ENCODE assay signal across 8 mouse cellular contexts in the genomic region with DNA sequence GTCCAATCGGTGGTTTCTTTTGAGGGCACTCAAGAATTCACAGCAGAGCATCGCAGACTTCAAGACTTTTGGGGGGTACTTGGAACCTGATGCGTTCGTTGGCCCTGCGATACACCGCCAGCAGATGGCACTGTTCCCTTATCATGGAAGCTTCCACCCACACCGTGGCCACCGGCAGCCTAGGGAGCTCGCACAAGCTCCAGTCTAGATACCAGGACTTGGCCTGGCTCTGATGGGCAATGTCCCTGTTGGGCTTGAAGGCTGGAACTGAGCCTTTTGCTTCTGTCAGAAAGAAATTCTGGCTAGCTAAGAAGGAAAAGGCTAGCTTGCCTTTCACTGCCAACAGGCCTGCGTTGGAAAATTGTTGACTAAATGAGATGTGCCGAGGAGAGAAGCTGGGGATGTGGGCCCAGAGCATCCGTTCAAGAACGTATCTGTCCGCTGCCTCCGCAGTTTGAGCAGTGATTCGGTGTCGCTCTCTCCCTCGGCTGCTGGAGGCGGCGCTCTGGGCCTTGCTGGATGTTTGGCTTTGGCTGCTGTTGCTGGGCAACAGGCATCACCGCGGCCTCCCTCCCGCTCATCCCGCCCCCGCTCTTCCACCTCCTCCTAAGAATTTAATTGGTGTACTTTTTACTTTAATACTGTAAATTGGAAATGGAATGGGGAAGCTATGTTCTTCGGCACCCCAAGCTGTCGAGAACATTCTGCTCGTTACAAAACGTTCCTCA. TPM values are rescaled to one million over a fixed set of nuclear protein-coding genes. Genes with fewer than 3 reads are reported as not detected.
DNase-seq lines count a peak whose midpoint lies in the region; ATAC-seq and TF ChIP-seq lines count a peak whose summit lies in the region.

A gene (minus strand): TSS at position 512 of the 728 bp plus-strand sequence.

- ATAC-seq in forebrain, embryonic 16.5 days, result peak; percentile 89
- peak; percentile 62; the same call in 1 of the 2 replicates for ATAC-seq in neutrophil, adult 5-6 weeks (ENCODE audit: extremely low read depth, insufficient number of reproducible peaks, low FRiP score, poor library complexity, severe bottlenecking)

- in situ Hi-C loops in ES-E14 (cut with MboI; ENCODE audit: low sequenced_read_pairs in 2 of 2, unreplicated experiment in 2 of 2), result no loop called here

- no peaks in the 10 kb centered on the region for H3K36me3 ChIP-seq in ES-E14 (ENCODE audit: control insufficient read depth, insufficient read depth, low read length, poor library complexity, severe bottlenecking)
- no peaks in the 10 kb centered on the region for H3K36me3 ChIP-seq in forebrain, embryonic 16.5 days (ENCODE audit: control insufficient read depth, insufficient read depth)

- no peak within 1 kb of the TSS for H3K27ac ChIP-seq in ES-E14 (ENCODE audit: insufficient read depth, low read depth, low read length, poor library complexity, severe bottlenecking)
- peak within 1 kb of the TSS; percentile 41; the same call in 1 of the 2 replicates for H3K27ac ChIP-seq in forebrain, embryonic 16.5 days (ENCODE audit: low read length)
- H3K27ac ChIP-seq in layer of hippocampus, adult 2 months, result peak within 1 kb of the TSS; percentile 97

- intact Hi-C loops in heart, postnatal 36 days (cut with DNase I), result loop anchor here (1.0 to 10.0 kb wide), 7 partner anchors 41 to 385 kb away; a partner anchor contains a TSS

- TF ChIP-seq CTCF in layer of hippocampus, adult 2 months (conservative IDR thresholded peaks at IDR 0.05), result peak; percentile 94
- peak; percentile 97 for TF ChIP-seq CTCF in lung, adult 2 months (IDR thresholded peaks at IDR 0.05; ENCODE audit: insufficient read depth, low read length)

- peaks cover 12% of the 10 kb centered on the region for H3K27me3 ChIP-seq in forebrain, embryonic 16.5 days (replicated peaks; ENCODE audit: control insufficient read depth, insufficient read depth, low read length)

- TF ChIP-seq POLR2A in lung, adult 2 months (IDR thresholded peaks at IDR 0.05; ENCODE audit: borderline replicate concordance, extremely low read depth, low read depth, low read length), result no peak

- H3K9me3 ChIP-seq in ES-E14 (ENCODE audit: control insufficient read depth, insufficient read depth, low read depth, low read length), result no peaks in the 10 kb centered on the region
- H3K9me3 ChIP-seq in forebrain, embryonic 16.5 days (ENCODE audit: control insufficient read depth, low read length), result no peaks in the 10 kb centered on the region

- H3K4me3 ChIP-seq in ES-E14 (ENCODE audit: insufficient read depth in 1 of 2, low read depth in 1 of 2, low read length in 2 of 2, poor library complexity in 1 of 2, severe bottlenecking in 1 of 2), result no peak within 1 kb of the TSS
- H3K4me3 ChIP-seq in forebrain, embryonic 16.5 days (replicated peaks; ENCODE audit: low read length), result peak within 1 kb of the TSS; percentile 26
- H3K4me3 ChIP-seq in layer of hippocampus, adult 2 months, result peak within 1 kb of the TSS; percentile 44
- no peak within 1 kb of the TSS for H3K4me3 ChIP-seq in lung, adult 2 months (replicated peaks; ENCODE audit: extremely low read depth, low read depth, low read length)

- WGBS in forebrain, embryonic 16.5 days, result under 1% methylated on average over 29 of the region's 29 CpGs
- WGBS in lung, adult 2 months, result 6% methylated on average over 29 of the region's 29 CpGs

- peak within 1 kb of the TSS; percentile 52 for H3K4me2 ChIP-seq in forebrain, embryonic 16.5 days (ENCODE audit: low read length)

- no peak within 1 kb of the TSS for H3K9ac ChIP-seq in ES-E14 (ENCODE audit: insufficient read depth, low read depth, low read length, poor library complexity, severe bottlenecking)
- peak within 1 kb of the TSS; percentile 4; the same call in 1 of the 2 replicates for H3K9ac ChIP-seq in forebrain, embryonic 16.5 days (replicated peaks; ENCODE audit: low read depth, low read length)

- DNase-seq in ES-E14 (ENCODE audit: low read depth, low spot score), result peak; percentile 81
- DNase-seq in cerebellum, adult 11-12 months, result peak; percentile 92
- DNase-seq in heart, postnatal 36 days, result peak; percentile 92 to 95
- peak; percentile 93 to 94 for DNase-seq in layer of hippocampus, adult 2 months (ENCODE audit: low spot score in 2 of 2)
- DNase-seq in lung, adult 2 months, result peak; percentile 84
- peak; percentile 82 for DNase-seq in testis, postnatal 14 days (ENCODE audit: low spot score)

- H3K4me1 ChIP-seq in ES-E14 (ENCODE audit: control insufficient read depth in 2 of 2, insufficient read depth in 2 of 2, low read length in 2 of 2, poor library complexity in 1 of 2), result peaks cover 3 to 5% of the 10 kb centered on the region in 2 experiments; a peak in 3 of 4 replicates
- H3K4me1 ChIP-seq in forebrain, embryonic 16.5 days (replicated peaks; ENCODE audit: control insufficient read depth, insufficient read depth, low read length), result peaks cover 38% of the 10 kb centered on the region
- no peaks in the 10 kb centered on the region for H3K4me1 ChIP-seq in lung, adult 2 months (ENCODE audit: control insufficient read depth, insufficient read depth, low read length)

TF ChIP-seq in ES-E14, 5 proteins besides CTCF, POLR2A, EP300 and RAD21:
- TF ChIP-seq ZNF384 (IDR thresholded peaks at IDR 0.05; ENCODE audit: low read depth, low read length) (no peak), CHD2 (IDR thresholded peaks at IDR 0.05; ENCODE audit: low read depth, low read length) (no peak), ZC3H11A (IDR thresholded peaks at IDR 0.05; ENCODE audit: borderline replicate concordance, low read depth, low read length) (0 out of 2 replicates have a peak, but pooled peaks have one; percentile 12)

RNA-seq across cellular contexts. Expression of the gene that starts here (rescaled TPM):
- total RNA-seq in ES-E14 (2012; rRNA removed), result not detected in 2 replicates
- polyA plus RNA-seq in forebrain, embryonic 16.5 days (2015; fragmentation: Nextera tagmentation; extraction: Ambion mirVana), result not detected in 2 replicates
- total RNA-seq in heart, postnatal 36 days (2021), result not detected
- total RNA-seq in layer of hippocampus, adult 2 months (2021), result under 1 TPM in 1 of 2 experiments, not detected in 1; 0.52 TPM
- polyA plus RNA-seq in lung, adult 2 months (2012; rRNA removed), result not detected in 2 replicates
- not detected in 2 replicates for total RNA-seq in neutrophil, adult 5-6 weeks (2017)

Comparison
In these comparisons a context has a peak if more than half of its experiments do, and no peak if none do; other contexts are left out.
1. Peak in DNase-seq in ES-E14; RNA of the gene not detected or under 1 TPM.
2. Peak in ATAC-seq, H3K4me3 ChIP-seq, H3K27ac ChIP-seq, H3K9ac ChIP-seq and H3K4me2 ChIP-seq in forebrain, embryonic 16.5 days; RNA of the gene not detected or under 1 TPM.
3. Peak in DNase-seq in heart, postnatal 36 days; RNA of the gene not detected or under 1 TPM.
4. Peak in DNase-seq, H3K4me3 ChIP-seq and H3K27ac ChIP-seq in layer of hippocampus, adult 2 months; RNA of the gene not detected or under 1 TPM.
5. Peak in DNase-seq in lung, adult 2 months; RNA of the gene not detected or under 1 TPM.
6. Peak in ATAC-seq in neutrophil, adult 5-6 weeks; RNA of the gene not detected or under 1 TPM.